Mouse (Mus musculus): Measurements from ENCODE around the gene Afmid. TPM values are rescaled to one million over a fixed set of nuclear protein-coding genes. Genes with fewer than 3 reads are reported as not detected.

Afmid gene
- total and polyA plus RNA-seq, 3 experiments = 3.3 to 3.8 TPM; not detected in 1

DNA sequence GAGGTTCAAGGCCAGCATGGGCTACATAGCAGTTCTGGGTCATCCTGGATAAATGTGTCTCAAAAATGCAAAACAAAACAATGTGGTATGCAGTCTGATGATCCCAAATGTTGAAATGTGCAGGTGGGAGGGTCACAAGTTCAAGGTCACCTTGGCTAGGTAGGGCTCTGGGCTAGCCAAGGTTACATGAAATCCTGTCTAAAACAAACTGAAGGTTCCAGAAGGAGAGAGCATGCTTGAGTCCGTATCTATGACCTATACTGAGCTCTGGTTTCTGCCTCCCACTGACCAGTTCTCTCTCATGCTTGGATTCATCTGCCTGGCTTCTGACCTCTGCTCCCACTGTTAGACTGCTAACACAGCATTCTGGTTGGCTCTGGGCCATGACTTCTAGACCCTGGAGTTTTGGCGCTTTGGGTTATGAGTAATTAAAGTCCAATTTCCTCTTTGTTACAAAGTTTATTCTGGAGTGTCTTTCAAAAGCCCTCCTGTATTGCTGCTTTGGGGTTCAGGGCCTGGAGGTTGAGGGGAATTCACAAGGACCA lies 4.0 kb downstream of the Afmid start:
- peak; percentile 56 for DNase-seq (ENCODE audit: low read depth, low spot score)
- Histone ChIP-seq H3K36me3 (ENCODE audit: control insufficient read depth in 1 of 2, insufficient read depth in 2 of 2, low read length in 2 of 2) (peaks cover 0 to 34% of the 10 kb centered on the region in 2 experiments; a peak in 2 of 4 replicates), H3K79me2 (ENCODE audit: control insufficient read depth, insufficient read depth, low read length, poor library complexity) (peaks cover 9% of the 10 kb centered on the region), H3K4me1 (ENCODE audit: control insufficient read depth in 1 of 2, insufficient read depth in 2 of 2, low read length in 2 of 2) (peaks cover 19 to 59% of the 10 kb centered on the region in 2 experiments), H3K27ac (ENCODE audit: control insufficient read depth, low read depth, low read length) (peak overlapping the region; percentile 52), H3K9ac (ENCODE audit: control insufficient read depth, low read depth, low read length, poor library complexity, severe bottlenecking) (no peak overlapping the region), H3K4me3 (ENCODE audit: control insufficient read depth in 1 of 2, insufficient read depth in 1 of 2, low read depth in 2 of 2, low read length in 2 of 2) (no peak overlapping the region), H3K9me3 (replicated peaks; ENCODE audit: insufficient read depth, low read length) (no peaks in the 10 kb centered on the region), H3K27me3 (ENCODE audit: control insufficient read depth in 1 of 2, insufficient read depth in 2 of 2, low read length in 2 of 2) (no peaks in the 10 kb centered on the region)
- TF ChIP-seq ZKSCAN1 (IDR thresholded peaks at IDR 0.05; ENCODE audit: low read depth, low read length) (no peak), MEF2A (IDR thresholded peaks at IDR 0.05; ENCODE audit: extremely low read depth, insufficient replicate concordance, low read depth, low read length, poor library complexity, severe bottlenecking) (no peak), TAL1 (IDR thresholded peaks at IDR 0.05; ENCODE audit: low read length) (no peak), MYB (IDR thresholded peaks at IDR 0.05; ENCODE audit: low read depth, low read length) (no peak), GABPA (IDR thresholded peaks at IDR 0.05; ENCODE audit: low read depth, low read length) (no peak), NRF1 (IDR thresholded peaks at IDR 0.05; ENCODE audit: insufficient read depth, low read depth, low read length, poor library complexity, severe bottlenecking) (no peak), ZNF384 (IDR thresholded peaks at IDR 0.05; ENCODE audit: low read depth, low read length) (no peak), CTCF (IDR thresholded peaks at IDR 0.05 in 2 of 3, conservative IDR thresholded peaks at IDR 0.05 in 1 of 3; ENCODE audit: control insufficient read depth in 1 of 3, insufficient read depth in 1 of 3, low read depth in 2 of 3, low read length in 3 of 3, poor library complexity in 1 of 3, severe bottlenecking in 1 of 3) (no peak), MXI1 (IDR thresholded peaks at IDR 0.05; ENCODE audit: low read depth, low read length) (no peak), KAT2A (conservative IDR thresholded peaks at IDR 0.05; ENCODE audit: low read depth, low read length) (no peak), TCF12 (IDR thresholded peaks at IDR 0.05; ENCODE audit: low read depth, low read length) (no peak), USF1 (IDR thresholded peaks at IDR 0.05; ENCODE audit: low read depth, low read length) (no peak), ETS1 (IDR thresholded peaks at IDR 0.05; ENCODE audit: low read depth, low read length) (no peak), ZMIZ1 (IDR thresholded peaks at IDR 0.05; ENCODE audit: low read depth, low read length) (no peak), MAX (IDR thresholded peaks at IDR 0.05; ENCODE audit: low read length) (no peak), ZC3H11A (IDR thresholded peaks at IDR 0.05; ENCODE audit: low read depth, low read length) (no peak), JUND (IDR thresholded peaks at IDR 0.05; ENCODE audit: low read depth, low read length) (no peak), ELF1 (IDR thresholded peaks at IDR 0.05; ENCODE audit: low read depth, low read length) (no peak)

DNA sequence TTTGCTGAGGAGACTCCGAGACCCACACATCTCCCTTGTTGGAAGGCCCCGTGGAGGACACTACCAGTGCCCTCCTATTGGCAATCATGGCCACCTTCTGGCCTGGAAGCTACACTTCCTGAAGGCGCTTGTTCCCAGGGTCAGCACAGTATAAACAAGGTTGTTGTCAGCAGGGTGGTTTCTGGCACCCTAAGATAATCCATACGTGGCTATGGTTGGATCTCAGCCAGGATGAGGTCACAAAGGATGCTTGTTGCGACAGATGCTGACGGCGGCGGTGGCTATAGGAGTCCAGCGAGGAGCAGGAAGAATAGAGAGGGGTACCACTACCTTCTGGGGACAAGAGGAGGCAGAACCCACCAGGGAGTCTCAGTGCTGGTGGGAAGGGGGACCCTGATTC lies 4.7 kb downstream of the Afmid start:
- Histone ChIP-seq H3K9ac (ENCODE audit: control insufficient read depth, low read depth, low read length, poor library complexity, severe bottlenecking) (no peak overlapping the region), H3K36me3 (ENCODE audit: control insufficient read depth in 1 of 2, insufficient read depth in 2 of 2, low read length in 2 of 2) (peaks cover 0 to 34% of the 10 kb centered on the region in 2 experiments; a peak in 2 of 4 replicates), H3K4me1 (ENCODE audit: control insufficient read depth in 1 of 2, insufficient read depth in 2 of 2, low read length in 2 of 2) (peaks cover 19 to 59% of the 10 kb centered on the region in 2 experiments), H3K4me3 (ENCODE audit: control insufficient read depth in 1 of 2, insufficient read depth in 1 of 2, low read depth in 2 of 2, low read length in 2 of 2) (no peak overlapping the region), H3K9me3 (replicated peaks; ENCODE audit: insufficient read depth, low read length) (no peaks in the 10 kb centered on the region), H3K27ac (ENCODE audit: control insufficient read depth, low read depth, low read length) (peak overlapping the region; percentile 52), H3K27me3 (ENCODE audit: control insufficient read depth in 1 of 2, insufficient read depth in 2 of 2, low read length in 2 of 2) (no peaks in the 10 kb centered on the region), H3K79me2 (ENCODE audit: control insufficient read depth, insufficient read depth, low read length, poor library complexity) (peaks cover 2% of the 10 kb centered on the region; the same call in 1 of the 2 replicates)
- peak; percentile 85 for DNase-seq (ENCODE audit: low read depth, low spot score)
- TF ChIP-seq MYB (IDR thresholded peaks at IDR 0.05; ENCODE audit: low read depth, low read length) = 0 out of 2 replicates have a peak, but pooled peaks have one; percentile 17
- TF ChIP-seq NELFE (IDR thresholded peaks at IDR 0.05; ENCODE audit: low read depth, low read length) = 0 out of 2 replicates have a peak, but pooled peaks have one; percentile 22
- TF ChIP-seq TBP (IDR thresholded peaks at IDR 0.05; ENCODE audit: low read depth, low read length) = no peak
- no peak for TF ChIP-seq JUND (IDR thresholded peaks at IDR 0.05; ENCODE audit: low read depth, low read length)
- no peak for TF ChIP-seq MEF2A (IDR thresholded peaks at IDR 0.05; ENCODE audit: extremely low read depth, insufficient replicate concordance, low read depth, low read length, poor library complexity, severe bottlenecking)
- TF ChIP-seq MAFK (IDR thresholded peaks at IDR 0.05; ENCODE audit: borderline replicate concordance, low read depth, low read length) = peak; percentile 48; the same call in 1 of the 2 replicates
- peak; percentile 85 for TF ChIP-seq TCF12 (IDR thresholded peaks at IDR 0.05; ENCODE audit: low read depth, low read length)
- peak; percentile 78 to 82 for TF ChIP-seq EP300 (IDR thresholded peaks at IDR 0.05; ENCODE audit: low read depth in 1 of 2, low read length in 2 of 2)
- peak; percentile 56; the same call in 1 of the 2 replicates for TF ChIP-seq HCFC1 (IDR thresholded peaks at IDR 0.05; ENCODE audit: low read depth, low read length)
- no peak for TF ChIP-seq ZC3H11A (IDR thresholded peaks at IDR 0.05; ENCODE audit: low read depth, low read length)
- TF ChIP-seq SIN3A (IDR thresholded peaks at IDR 0.05; ENCODE audit: low read length) = peak; percentile 79
- TF ChIP-seq RAD21 (IDR thresholded peaks at IDR 0.05; ENCODE audit: low read depth, low read length) = no peak
- no peak for TF ChIP-seq MAX (IDR thresholded peaks at IDR 0.05; ENCODE audit: low read length)
- TF ChIP-seq MAZ (IDR thresholded peaks at IDR 0.05; ENCODE audit: low read depth, low read length) = 0 out of 2 replicates have a peak, but pooled peaks have one; percentile 47
- 0 out of 2 replicates have a peak, but pooled peaks have one; percentile 32 for TF ChIP-seq POLR2AphosphoS2 (IDR thresholded peaks at IDR 0.05; ENCODE audit: low read length)
- TF ChIP-seq UBTF (IDR thresholded peaks at IDR 0.05; ENCODE audit: borderline replicate concordance, insufficient read depth, low read depth, low read length) = no peak
- TF ChIP-seq TAL1 (IDR thresholded peaks at IDR 0.05; ENCODE audit: low read length) = peak; percentile 90
- no peak for TF ChIP-seq ZMIZ1 (IDR thresholded peaks at IDR 0.05; ENCODE audit: low read depth, low read length)
- TF ChIP-seq ZNF384 (IDR thresholded peaks at IDR 0.05; ENCODE audit: low read depth, low read length) = no peak
